Mouse (Mus musculus): ENCODE data around the gene Ptgis.

Gene Ptgis

DNA sequence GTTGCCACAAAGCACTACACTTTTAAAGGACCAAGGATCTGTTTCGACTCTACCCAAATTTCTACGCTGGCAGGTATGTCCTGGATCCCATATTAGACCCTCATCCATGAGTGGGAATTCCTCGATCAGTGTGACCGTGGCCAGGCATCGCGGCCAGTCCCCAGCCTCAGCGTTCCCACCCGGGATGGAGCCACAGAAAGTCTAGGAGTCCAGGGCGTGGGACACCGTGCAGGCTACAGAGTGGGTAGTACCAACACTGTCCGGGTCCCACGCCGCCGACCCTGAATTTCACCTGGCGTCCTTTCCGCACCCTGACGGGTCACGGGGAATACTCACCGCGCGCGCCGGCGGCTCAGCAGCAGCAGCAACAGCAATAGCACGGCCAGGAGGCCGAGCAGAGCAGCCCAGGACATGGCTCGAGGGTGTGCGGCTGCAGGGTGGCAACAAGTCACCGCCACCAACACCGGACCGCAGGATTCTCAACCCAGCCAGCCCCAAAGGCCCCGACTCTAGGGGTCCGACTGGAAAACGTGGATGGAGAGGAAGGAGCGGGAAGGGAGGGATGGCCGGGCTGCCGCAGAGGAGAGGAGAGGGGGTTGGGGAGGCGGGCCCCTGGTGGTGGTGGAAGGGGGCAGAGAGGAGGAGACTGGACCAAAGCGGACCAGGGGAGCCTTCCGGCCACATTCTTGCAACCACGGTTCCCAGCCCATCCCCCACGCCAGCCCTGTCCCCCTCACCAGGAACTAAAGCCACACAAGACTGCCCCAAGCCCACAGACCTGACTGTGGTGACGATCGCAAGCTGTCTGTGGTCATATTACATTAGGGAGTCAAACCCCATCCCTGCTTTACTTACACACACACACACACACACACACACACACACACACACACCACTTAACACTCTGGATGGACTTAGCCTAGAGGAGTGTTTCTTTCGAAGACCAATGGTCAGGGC is at the start of gene Ptgis:
Ptgis (minus strand) TSS at position 597 of the 957 bp plus-strand sequence.
- no peak for DNase-seq

DNA sequence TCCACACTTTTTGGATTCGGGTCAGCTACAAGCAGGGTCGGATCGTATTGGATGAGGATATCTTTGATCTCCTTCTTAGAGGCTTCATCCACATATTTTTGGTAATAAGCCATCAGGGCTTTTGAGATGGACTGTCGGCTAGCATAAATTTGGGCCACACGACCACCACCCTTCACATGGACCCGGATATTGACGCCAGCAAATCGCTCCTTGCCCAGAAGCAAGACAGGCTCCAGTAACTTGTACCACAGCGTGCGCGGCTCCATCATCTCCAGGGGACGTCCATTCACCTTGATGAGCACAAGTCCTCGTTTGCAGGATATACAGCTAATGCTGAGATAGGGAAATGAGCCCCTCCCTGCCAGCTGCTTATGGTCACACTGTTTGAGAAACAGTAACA is 41.1 kb upstream of the Ptgis start:
- DNase-seq: peak; percentile 18

DNA sequence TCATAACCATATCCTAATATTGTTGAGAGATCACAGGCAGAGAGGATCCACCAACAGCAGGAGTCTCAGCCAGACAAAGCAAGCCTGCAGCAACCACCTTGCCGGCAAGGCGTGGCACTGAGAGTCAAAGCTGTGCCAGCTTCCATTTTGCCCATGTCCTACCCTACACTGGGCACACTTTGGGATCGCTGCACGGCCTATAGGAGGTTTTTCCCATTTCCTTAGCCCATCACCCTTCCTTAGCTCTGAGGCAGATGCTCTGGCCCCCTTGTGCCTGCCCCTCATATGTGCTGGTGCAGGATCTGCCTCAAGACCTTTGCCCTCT is 40.5 kb upstream of the Ptgis start:
- DNase-seq: no peak

DNA sequence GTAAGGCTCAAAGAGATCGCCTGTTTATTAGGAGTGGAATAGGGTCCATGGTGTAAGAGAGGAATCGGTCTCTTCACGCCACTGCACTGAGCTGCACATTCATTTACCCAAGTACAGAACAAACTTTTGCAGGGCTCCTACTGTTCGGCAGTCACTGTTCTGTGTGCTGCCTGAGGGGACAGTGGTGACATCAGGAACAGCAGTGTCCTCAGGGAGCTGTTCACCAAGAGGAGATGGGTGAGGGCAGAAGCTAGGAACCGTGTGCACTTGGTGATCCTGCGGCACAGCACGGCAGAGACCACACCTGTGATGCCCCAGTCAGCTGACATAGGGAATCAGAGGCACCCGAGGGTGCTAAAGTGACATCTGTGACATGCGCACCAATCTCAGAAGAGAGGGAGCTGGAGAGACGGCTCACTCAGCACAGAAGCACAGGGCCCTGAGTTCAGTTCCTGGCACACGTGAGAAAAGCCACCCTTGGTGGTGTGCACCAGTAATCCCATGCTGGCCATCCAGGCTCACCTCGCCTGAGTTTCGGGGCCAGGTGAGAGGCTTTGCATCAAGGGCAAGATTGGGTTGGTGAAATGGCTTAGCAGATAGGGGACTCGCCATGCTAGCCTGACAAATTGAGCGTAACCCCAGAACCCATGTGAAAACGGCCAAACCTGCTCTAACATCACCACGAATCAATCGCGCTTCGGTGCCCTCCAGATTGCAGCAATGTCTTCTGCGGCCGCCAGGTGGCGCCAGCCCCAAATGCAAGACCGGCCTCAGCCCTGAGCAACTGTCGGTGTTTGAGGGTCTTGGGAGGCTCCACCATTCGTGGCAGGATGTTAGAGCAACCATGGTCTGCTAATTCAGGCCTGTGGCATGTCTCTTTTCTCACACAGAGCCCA is 39.9 kb upstream of the Ptgis start:
- DNase-seq: peak; percentile 77

DNA sequence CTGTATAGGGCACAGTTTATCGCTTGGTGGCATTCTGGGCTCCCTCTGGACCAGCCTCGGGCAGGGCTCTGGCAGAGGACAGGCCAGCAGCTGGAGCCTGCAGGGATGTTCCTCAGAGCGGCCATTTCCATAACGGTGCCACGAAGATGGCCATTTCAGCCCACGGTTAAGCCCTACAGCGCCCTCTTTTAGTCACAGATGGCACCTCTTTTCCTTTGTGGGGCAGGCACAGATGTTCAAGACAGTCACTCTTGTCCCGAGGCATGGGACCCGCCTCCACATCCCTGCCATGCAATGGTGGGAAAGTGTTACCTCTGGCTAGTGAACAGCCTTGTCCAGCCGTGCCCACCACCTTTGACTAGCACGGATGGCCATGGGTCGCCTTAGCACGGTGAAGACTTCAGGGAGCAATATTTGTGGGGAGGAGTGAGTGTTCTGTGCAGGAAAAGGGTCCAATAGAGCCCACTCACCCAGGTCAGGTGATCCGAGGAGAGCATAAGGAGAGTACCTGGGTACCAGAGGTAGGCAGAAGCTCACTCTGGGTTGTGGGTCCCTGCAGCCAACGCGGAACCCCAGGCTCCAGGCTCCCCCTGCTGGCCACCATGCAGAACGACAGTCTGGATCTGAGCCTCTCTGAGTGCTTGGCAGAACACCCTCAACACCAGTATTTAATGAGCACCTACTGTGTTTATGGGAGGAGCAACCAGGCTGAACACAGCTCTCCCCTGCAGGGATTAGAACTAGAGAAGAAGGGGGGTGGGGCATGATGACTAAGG is 38.5 kb upstream of the Ptgis start:
- DNase-seq: peak; percentile 54

DNA sequence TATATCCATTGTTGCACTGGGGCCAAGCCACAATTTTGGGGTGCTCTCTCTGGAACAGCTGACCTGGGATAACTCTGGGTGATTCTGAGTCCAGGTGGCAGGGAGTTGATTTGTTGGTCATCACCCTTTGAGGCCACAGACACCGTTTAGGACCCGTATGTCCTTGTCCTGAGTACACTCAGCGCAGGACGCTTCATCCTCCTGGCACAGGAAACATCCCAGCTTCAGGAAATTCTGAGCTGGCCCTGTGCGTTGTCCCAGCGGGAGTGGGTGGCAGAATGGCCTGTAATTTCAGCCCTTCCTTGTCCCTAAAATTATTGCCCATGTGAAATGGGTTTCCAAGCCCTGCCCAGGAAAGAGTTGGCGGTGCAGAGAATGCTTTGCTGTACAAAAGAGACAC is 37.6 kb upstream of the Ptgis start:
- DNase-seq: peak; percentile 11

DNA sequence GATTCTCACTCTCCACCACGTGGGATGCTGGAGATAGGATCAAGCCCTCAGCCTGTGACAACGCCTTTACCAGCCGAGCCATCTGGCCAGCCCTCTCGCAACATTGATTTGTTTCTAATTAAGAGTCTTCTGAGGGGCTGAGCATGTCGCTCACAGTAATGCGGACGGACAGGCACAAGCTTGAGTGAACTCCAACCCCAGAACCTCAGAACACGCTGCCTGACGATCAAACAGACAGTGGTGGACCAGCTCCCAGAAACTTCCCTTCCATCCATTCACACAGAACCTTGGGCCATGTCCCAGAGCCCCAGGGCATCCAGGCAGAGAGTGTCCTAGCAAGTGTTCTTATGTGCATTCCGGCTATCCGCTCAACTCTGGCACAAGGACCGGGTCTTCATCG is 36.6 kb upstream of the Ptgis start:
- peak; percentile 3 for DNase-seq

DNA sequence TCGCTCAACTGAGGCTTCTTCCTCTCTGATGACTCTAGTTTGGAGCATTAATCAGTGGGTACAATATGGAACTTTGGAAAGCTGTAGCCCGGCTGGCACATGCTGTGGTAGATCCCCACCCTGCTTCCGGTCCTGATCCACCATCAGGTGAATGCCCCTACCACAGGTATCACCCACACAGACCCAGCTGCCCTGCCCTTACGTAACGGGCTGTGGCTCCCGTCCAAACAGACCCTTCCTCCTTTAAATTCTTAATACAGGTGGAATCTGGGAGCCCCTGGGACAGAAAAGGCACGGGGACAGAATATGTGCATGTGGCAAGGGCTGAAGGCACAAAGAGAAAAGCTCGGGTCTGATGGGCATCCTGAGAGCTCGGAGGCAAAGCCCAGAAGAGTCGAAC is 35.5 kb upstream of the Ptgis start:
- peak; percentile 4 for DNase-seq

DNA sequence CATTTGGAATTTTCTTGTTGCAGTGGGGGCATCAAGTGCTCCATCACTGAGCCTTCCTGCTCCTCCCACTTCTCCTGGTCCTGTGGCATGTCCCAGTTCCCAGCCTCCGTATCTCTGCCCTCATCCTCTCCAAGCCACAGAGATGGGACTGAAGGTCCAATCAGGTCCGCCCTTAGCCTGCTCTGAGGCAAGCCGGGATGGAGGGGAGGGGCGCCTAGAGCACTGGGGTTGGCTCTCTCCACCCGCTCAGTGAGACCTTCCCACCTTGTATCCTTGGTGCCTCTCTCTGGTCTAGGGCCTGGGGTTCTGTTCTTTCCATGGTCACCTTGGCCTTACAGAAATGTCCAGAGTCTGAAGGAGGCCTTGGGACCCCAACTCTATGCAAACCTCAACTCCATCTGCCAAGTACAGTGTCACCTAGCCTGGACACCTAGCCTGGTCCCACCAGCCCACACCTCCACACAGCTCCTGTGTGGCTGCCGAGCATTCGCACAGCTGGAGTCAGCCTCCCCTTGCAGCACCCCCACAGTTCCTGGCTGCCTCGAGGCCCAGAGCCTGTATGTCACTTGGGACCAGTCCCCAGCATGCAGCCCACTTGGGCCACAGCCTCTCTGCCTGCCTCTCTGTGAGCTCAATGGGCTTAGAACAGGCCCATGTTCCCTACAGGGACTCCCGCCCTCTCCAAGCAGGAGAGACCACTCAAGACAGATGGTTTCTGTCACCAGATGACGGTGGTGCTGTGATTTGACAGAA is 34.5 kb upstream of the Ptgis start:
- DNase-seq: peak; percentile 1

DNA sequence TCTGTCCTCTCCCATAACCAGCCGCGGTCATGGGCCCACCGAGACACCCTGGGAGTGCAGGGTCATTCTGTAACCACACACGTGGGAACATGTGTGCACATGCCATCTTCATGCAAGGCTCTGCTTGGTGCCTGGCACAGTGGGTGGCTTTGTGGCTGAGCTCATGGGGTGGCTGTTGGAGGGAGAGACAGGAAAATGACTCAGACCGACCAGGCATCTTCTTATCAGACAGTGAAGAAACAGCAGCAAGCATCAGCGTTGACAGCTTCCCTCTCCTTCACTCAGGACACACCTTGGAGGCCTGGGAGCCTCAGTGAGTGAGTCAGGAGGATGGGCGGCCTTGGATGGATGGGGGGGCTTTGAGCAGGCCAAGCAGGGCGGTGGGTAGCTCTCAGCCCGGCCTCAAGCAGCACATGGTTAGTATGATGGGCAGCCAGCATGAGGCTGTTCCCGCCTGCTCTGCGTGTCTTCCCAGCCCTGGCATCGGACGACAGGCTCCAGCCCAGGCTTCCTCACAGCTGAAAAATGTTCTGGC is 32.9 kb upstream of the Ptgis start:
- DNase-seq: no peak

DNA sequence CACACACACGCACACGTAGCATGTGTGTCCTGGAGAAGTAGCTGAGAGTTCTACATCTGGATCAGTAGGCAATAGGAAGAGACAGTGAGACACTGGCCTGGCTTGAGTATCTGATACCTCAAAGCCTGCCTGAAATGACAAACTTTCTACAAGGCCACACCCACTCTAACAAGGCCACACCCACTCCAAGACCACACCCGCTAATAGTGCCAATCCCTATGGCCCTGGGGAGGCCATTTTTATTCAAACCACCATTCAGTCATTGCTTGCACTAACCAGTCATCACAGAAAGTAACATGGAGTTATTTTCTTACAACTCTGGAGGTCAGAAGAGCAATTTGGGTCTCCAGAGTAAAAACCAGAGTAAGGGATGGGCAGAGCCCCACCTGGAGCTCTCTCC is 32.3 kb upstream of the Ptgis start:
- peak; percentile 1 for DNase-seq

DNA sequence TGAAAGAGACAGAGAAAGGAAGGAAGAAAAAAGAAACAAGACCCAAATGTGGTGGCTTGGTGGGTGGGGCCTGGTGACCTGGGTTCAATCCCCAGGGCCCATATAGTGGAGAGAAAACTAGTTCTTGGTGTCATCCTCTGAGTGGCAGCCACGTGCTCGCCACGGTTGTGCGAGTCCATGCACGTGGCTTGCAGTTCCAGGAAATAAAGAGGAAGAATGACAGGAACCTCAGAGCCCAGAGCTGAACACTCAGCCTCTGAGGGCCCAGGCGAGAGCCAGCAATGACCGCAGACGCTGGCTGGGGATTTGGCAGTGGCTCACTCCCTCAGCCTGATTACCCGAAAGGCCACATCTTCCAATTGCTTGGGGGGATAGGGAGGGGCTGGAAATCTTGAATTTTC is 30.7 kb upstream of the Ptgis start:
- peak; percentile 1 for DNase-seq

DNA sequence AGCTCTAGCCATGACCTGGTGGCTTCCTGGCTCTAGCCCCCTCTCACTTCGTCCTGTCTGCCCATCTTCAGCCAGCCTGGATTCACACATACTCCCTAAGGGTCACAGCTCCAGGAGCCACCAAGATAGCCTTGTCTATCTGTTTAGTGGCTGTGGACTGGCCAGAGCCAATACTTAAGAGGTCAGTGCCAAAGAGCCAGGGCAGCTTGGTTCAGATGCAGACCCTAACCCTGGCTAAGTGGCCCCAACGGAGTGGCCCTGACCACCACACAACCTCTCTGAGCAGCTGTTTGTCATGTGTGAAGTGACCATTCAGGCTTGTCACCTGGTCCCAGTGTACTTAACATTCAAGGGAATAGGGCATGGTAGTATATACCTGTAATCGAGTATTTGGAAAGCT is 30.1 kb upstream of the Ptgis start:
- no peak for DNase-seq

DNA sequence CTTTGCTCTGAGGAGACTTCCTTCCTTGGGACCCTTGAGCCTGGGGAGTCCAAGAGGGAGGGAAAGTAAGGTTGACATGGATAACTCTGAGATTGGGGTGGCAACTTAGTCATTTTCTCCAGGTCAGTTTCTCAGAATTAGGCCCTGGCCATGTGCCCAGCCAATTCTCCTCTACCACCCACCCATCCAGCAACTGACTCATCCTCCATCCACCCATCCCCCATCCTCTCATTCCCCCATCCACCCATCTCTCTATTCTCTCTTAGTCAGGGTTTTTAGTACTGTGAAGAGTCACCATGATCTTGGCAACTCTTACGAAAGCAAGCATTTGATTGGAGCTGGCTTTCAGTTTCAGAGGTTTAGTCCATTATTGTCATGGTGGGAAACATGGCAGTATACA is 28.3 kb upstream of the Ptgis start:
- no peak for DNase-seq

DNA sequence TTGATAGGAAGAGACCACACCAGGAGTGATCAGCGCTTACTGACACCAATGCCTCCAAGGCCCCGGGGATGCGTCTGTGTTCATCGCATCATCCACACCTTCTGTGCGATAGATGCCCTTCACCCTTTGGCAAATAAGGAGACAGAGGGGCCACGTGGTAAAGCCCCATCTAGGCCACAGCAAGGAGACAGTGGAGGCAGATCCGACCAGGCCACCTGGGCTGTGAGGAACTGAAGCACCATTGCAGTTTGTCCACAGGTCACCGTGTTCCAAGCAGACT is 27.9 kb upstream of the Ptgis start:
- no peak for DNase-seq

DNA sequence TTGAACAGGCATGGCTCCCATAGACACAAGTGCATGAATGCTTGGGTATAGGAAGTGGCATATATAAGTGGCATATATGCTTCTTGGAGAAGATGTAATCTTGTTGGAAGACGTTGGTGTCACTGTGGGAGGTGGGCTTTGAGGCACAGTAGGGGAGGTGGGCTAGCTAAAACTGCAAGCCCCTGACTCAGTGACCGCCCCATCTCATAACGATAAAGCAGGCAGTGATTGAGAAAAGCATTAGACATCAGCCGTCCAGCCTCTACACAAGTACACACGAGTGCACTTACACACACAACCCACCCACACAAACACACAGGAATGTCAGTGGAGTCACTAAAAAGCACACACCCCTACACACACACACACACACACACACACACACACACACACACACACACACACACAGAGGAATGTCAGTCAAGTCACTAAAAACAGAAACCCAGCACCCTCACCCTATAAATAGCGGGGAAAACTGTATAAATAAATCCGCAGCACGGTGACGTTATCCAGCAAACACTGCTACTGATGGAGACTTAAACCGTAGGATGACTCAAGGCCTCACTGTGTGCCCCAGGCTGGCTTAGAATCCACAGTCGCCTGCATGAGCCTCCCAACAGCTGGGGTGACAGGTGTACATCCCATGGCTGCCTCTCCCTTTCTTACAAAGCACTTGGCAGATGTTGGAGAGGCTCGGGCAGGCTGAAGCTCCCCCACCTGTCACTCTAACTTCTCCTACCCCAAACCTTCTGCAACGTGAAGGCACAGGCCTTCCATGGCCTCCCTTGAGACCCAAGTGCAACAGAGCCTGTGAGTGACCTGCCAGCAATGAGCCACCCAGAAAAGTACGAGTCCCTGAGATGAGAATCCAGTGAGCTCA is 27.4 kb upstream of the Ptgis start:
- no peak for DNase-seq

DNA sequence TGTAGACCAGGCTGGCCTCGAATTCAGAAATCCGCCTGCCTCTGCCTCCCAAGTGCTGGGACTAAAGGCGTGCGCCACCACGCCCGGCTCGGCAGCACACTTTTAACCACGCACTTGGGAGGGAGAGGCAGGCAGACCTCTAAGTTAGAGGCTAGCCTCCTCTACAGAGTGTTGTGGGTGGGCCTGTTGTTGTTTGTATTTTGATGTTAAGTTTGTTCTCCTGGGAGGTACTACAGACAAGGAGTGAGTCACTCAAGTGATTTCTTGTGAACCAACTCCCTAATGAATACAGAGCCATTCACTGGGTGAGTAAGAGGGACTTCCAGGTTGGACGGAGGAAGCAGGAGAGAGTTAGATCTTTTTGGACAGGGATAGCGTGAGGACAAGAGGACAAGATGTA is 25.8 kb upstream of the Ptgis start:
- no peak for DNase-seq

DNA sequence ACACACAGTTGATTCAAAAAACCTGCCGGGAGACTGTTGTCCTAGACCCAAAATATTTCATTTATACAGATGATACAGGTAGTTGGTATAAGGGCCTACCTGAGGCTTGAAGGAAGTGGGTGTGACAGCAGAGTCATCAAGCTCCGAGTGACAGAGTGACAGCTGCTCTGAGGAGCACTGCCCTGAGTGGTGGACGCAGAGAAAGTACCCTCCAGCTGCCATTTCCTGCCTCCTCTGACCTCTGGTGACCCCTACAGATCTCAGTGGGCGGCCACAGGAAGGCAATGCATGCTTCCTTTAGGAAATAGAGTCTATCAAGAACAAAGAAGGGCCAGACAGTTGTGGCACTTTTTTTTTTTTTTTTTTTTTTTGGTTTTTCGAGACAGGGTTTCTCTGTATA is 25.4 kb upstream of the Ptgis start:
- no peak for DNase-seq

DNA sequence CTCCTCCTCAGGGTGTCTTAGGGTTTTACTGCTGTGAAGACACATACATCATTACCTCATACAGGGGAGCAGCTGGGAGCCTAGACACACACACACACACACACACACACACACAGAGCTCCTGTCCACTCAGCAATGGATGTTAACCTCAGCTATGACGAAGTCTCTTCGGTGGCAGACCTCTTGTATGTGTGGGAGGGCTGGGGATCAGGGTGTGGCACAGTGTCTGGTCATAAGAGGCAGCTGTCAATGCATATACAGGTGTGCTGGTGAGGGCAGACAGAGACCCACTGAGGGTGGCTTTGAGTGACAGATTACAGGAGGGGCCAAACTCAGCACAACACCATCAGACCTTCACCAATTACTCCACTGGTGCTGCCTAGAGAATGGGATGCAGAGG is 24.6 kb upstream of the Ptgis start:
- DNase-seq: no peak

DNA sequence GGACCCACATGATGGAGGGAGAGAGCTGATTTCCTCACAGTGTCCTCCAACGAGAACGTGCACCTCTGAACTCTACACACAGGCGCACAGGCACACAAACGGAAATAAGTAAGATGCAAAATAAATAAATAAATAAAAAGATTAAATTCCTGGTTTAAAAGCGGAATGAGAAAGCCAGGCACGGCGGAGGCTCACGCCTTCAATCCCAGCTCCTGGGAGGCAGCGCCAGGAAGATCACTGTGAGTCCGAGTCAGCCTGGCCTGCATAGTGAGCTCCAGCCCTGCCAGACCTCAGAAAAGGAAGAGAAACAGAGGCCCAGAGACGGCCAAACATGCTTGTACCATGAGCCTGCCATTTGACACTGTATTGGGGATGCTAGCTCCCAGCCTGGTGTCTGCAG is 23.5 kb upstream of the Ptgis start:
- no peak for DNase-seq

DNA sequence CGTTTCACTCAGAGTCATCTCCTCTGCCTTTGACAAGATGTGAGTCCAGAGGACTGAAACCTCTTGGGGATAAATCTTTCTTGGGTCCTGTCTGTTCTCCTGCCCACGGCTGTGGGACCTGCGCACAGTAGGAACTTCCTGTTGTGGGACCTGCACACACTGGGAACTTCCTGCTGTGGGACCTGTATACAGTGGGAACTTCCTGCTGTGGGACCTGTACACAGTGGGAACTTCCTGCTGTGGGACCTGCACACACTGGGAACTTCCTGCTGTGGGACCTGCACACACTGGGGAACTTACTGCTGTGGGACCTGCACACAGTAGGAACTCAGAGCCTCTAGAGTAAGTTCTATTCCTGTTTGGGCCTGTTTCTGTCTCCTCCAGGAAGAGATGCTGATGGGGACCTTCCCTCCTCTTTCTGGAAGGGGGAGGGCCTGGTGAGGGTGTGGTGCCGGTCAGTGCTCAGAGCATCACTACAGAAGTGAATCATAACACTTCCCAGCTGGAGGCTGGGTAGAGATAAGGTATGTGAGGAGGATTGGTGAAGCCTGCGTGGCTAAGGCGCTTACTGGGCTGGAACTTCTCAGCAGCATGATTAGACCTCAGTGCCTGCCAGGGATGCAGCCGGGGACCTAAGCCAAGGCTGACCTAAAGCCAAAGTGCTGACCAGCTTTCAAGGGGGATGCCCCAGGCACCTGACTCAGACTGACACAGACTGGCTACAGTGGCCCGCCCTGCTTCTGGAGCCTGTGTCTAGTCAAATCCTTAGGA is 22.8 kb upstream of the Ptgis start:
- DNase-seq: no peak
